Mouse (Mus musculus) C2C12 (cell line): Measurements from ENCODE around the gene Abcc3.

Experiments used
- CTCF ChIP-seq: IDR thresholded peaks from one replicate; pipeline ENCODE4 v1.5.1; 2011; ENCODE audit not compliant: control insufficient read depth, insufficient read depth, insufficient read length
- MAX ChIP-seq: IDR thresholded peaks from one replicate; pipeline ENCODE4 v1.6.1; 2011; ENCODE audit warnings: mild to moderate bottlenecking, control low read depth
- MYOD1 ChIP-seq: IDR thresholded peaks from one replicate; pipeline ENCODE4 v1.6.1; 2011; ENCODE audit warnings: low read depth; ENCODE audit not compliant: control insufficient read depth, insufficient read length
- USF1 ChIP-seq: IDR thresholded peaks from one replicate; pipeline ENCODE4 v1.6.1; 2011; ENCODE audit warnings: low read depth, mild to moderate bottlenecking, control low read depth, moderate library complexity

- TF ChIP-seq USF1 (no peak), CTCF (no peak), MYOD1 (no peak), MAX (no peak)
Observed at GRCm38 (mm10) chr11:94394107-94394506, 1.3 kb upstream of the Abcc3 start.
